Mouse (Mus musculus) ZHBTc4 (cell line): ENCODE measurements around the gene Brap.
A peak's percentile ranks its signal among the peaks of the same experiment; 100 is the strongest.

Source experiments
- DNase-seq: peaks from one replicate; pipeline ENCODE4 v3.0.0-alpha.2; 2011; ENCODE audit warnings: low read depth, low spot score

The Brap gene

GRCm38 (mm10) chr5:121714331-121714730 lies 54.0 kb downstream of the Brap start:
- DNase-seq, result no peak

GRCm38 (mm10) chr5:121714928-121715327 lies 54.6 kb downstream of the Brap start:
- no peak for DNase-seq

- no peak for DNase-seq
Measured at GRCm38 (mm10) chr5:121718462-121718861, 58.1 kb downstream of the Brap start.

GRCm38 (mm10) chr5:121720888-121721585 lies 60.7 kb downstream of the Brap start:
- DNase-seq, result peak; percentile 53

- DNase-seq, result peak; percentile 29
Measured at GRCm38 (mm10) chr5:121721841-121722240, 61.5 kb downstream of the Brap start.

GRCm38 (mm10) chr5:121724678-121725077 lies 64.3 kb downstream of the Brap start:
- DNase-seq, result no peak

- no peak for DNase-seq
Measured at GRCm38 (mm10) chr5:121730057-121730456, 69.7 kb downstream of the Brap start.

- no peak for DNase-seq
Measured at GRCm38 (mm10) chr5:121736641-121737040, 76.3 kb downstream of the Brap start.
